Mouse (Mus musculus) lung, embryonic 15.5 days (tissue): ENCODE measurements around the gene Cenpm. TPM values are rescaled to one million over a fixed set of nuclear protein-coding genes. Genes with fewer than 3 reads are reported as not detected.

Experiments used
- ATAC-seq: fragments of 200-750 bp; cut with Nextera tagmentation; 2 replicates; pipeline ENCODE4 v1.8.0; 2017; ENCODE audit warnings: moderate number of reproducible peaks, borderline replicate concordance; ENCODE audit not compliant: low FRiP score, low TSS enrichment; ENCODE audit errors: extremely low read depth
- H3K27ac ChIP-seq: fragments of 300-500 bp; sonication (generic); 2 replicates; pipeline ENCODE4 v1.5.1; 2015; ENCODE audit warnings: moderate library complexity, mild to moderate bottlenecking, inconsistent platforms
- H3K27me3 ChIP-seq: fragments of 300-500 bp; sonication (generic); 2 replicates; pipeline ENCODE4 v1.6.1; 2015; ENCODE audit warnings: inconsistent platforms
- H3K36me3 ChIP-seq: fragments of 300-500 bp; sonication (generic); 2 replicates; pipeline ENCODE4 v1.6.1; 2015; ENCODE audit warnings: inconsistent platforms
- H3K4me1 ChIP-seq: fragments of 300-500 bp; sonication (generic); 2 replicates; pipeline ENCODE4 v1.6.1; 2015; ENCODE audit warnings: inconsistent platforms
- H3K4me2 ChIP-seq: fragments of 300-500 bp; sonication (generic); 2 replicates; pipeline ENCODE4 v1.6.1; 2015; ENCODE audit warnings: inconsistent platforms, mild to moderate bottlenecking, moderate library complexity
- H3K4me3 ChIP-seq: fragments of 300-500 bp; sonication (generic); 2 replicates; pipeline ENCODE4 v1.5.1; 2015; ENCODE audit warnings: mild to moderate bottlenecking, inconsistent platforms
- H3K9ac ChIP-seq: fragments of 300-500 bp; sonication (generic); 2 replicates; pipeline ENCODE4 v1.6.1; 2015; ENCODE audit warnings: inconsistent platforms
- H3K9me3 ChIP-seq: fragments of 300-500 bp; sonication (generic); 2 replicates; pipeline ENCODE4 v1.6.1; 2016; ENCODE audit warnings: inconsistent platforms
- WGBS: fragments of 180-500 bp; shearing (Covaris S2); methylation state at CpG from one replicate; pipeline ENCODE4 v1.1.7; 2015; 5-methylcytosine and 5-hydroxymethylcytosine counted together
- polyA plus RNA-seq: library from polyadenylated mRNA; unstranded; fragments of >200 nt; fragmentation: Nextera tagmentation; extraction: Ambion mirVana; gene quantifications from 2 replicates; pipeline ENCODE4 v1.2.1, GENCODE M21; 2015

Gene Cenpm
- polyA plus RNA-seq, 1 experiment from 2014 or later: 74.5 TPM

- H3K4me2 ChIP-seq: no peak overlapping the region
- peaks cover 51% of the 10 kb centered on the region for H3K27me3 ChIP-seq
- 65% methylated on average over 14 of the region's 14 CpGs for WGBS
- H3K9me3 ChIP-seq: no peaks in the 10 kb centered on the region
- H3K36me3 ChIP-seq: no peaks in the 10 kb centered on the region
- H3K27ac ChIP-seq: no peak overlapping the region
- H3K4me1 ChIP-seq: peaks cover 12% of the 10 kb centered on the region
- no peak overlapping the region for H3K4me3 ChIP-seq
- H3K9ac ChIP-seq: no peak overlapping the region
- no peak for ATAC-seq
Measured at GRCm38 (mm10) chr15:82221104-82221860, 23.3 kb downstream of the Cenpm start.

GRCm38 (mm10) chr15:82220003-82220675, 24.4 kb downstream of the Cenpm start:
- Histone ChIP-seq H3K9me3 (no peaks in the 10 kb centered on the region), H3K27me3 (peaks cover 57% of the 10 kb centered on the region), H3K4me1 (peaks cover 17% of the 10 kb centered on the region), H3K27ac (no peak overlapping the region), H3K9ac (no peak overlapping the region), H3K4me2 (no peak overlapping the region), H3K36me3 (no peaks in the 10 kb centered on the region), H3K4me3 (no peak overlapping the region)
- WGBS: 75% methylated on average over 11 of the region's 12 CpGs
- no peak for ATAC-seq

- H3K4me1 ChIP-seq: peaks cover 10% of the 10 kb centered on the region
- H3K36me3 ChIP-seq: no peaks in the 10 kb centered on the region
- WGBS: 71% methylated on average over 26 of the region's 26 CpGs
- no peak overlapping the region for H3K4me2 ChIP-seq
- peaks cover 54% of the 10 kb centered on the region for H3K27me3 ChIP-seq
- no peak overlapping the region for H3K4me3 ChIP-seq
- H3K9me3 ChIP-seq: no peaks in the 10 kb centered on the region
- no peak overlapping the region for H3K27ac ChIP-seq
- H3K9ac ChIP-seq: no peak overlapping the region
- ATAC-seq: no peak
Measured at GRCm38 (mm10) chr15:82218778-82219666, 25.5 kb downstream of the Cenpm start.

GRCm38 (mm10) chr15:82217980-82218379, 26.6 kb downstream of the Cenpm start:
- Histone ChIP-seq H3K27me3 (peaks cover 55% of the 10 kb centered on the region), H3K4me2 (no peak overlapping the region), H3K4me1 (0 out of 2 replicates have a peak, but pooled peaks cover 6% of the 10 kb centered on the region), H3K36me3 (no peaks in the 10 kb centered on the region), H3K27ac (no peak overlapping the region), H3K4me3 (no peak overlapping the region), H3K9ac (no peak overlapping the region), H3K9me3 (no peaks in the 10 kb centered on the region)
- WGBS: 29% methylated on average over 9 of the region's 9 CpGs
- ATAC-seq: no peak

DNA sequence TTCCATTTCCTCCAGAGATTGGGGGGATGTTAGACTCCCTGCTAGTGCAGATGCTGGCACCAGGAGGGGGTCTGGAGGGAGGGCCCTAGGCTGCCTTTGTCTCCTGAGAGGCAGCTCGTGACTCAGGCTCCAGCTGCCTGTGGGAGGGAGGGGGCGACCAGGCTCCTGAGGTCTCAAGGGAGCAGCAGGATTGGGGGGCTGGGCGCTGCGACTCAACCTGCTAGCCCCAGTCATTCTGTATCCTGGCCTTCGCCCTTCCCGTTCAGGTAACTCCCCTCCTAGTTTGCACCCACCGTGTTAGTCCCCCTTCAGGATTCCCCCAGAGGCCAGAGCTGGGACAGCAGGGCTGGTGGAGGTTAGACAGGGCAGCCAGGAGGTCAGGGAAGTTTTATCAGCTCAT, 27.5 kb downstream of the Cenpm start:
- peaks cover 14% of the 10 kb centered on the region for H3K4me1 ChIP-seq
- H3K9me3 ChIP-seq: no peaks in the 10 kb centered on the region
- no peak overlapping the region for H3K27ac ChIP-seq
- ATAC-seq: no peak
- H3K27me3 ChIP-seq: peaks cover 62% of the 10 kb centered on the region
- H3K36me3 ChIP-seq: no peaks in the 10 kb centered on the region
- H3K9ac ChIP-seq: no peak overlapping the region
- 24% methylated on average over 7 of the region's 7 CpGs for WGBS
- H3K4me3 ChIP-seq: no peak overlapping the region
- H3K4me2 ChIP-seq: no peak overlapping the region

GRCm38 (mm10) chr15:82216142-82216827, 28.3 kb downstream of the Cenpm start:
- Histone ChIP-seq H3K27me3 (peaks cover 69% of the 10 kb centered on the region), H3K4me3 (no peak overlapping the region), H3K9me3 (no peaks in the 10 kb centered on the region), H3K36me3 (no peaks in the 10 kb centered on the region), H3K9ac (no peak overlapping the region), H3K4me1 (peaks cover 21% of the 10 kb centered on the region), H3K4me2 (no peak overlapping the region), H3K27ac (no peak overlapping the region)
- no peak for ATAC-seq
- WGBS: 44% methylated on average over 20 of the region's 20 CpGs

DNA sequence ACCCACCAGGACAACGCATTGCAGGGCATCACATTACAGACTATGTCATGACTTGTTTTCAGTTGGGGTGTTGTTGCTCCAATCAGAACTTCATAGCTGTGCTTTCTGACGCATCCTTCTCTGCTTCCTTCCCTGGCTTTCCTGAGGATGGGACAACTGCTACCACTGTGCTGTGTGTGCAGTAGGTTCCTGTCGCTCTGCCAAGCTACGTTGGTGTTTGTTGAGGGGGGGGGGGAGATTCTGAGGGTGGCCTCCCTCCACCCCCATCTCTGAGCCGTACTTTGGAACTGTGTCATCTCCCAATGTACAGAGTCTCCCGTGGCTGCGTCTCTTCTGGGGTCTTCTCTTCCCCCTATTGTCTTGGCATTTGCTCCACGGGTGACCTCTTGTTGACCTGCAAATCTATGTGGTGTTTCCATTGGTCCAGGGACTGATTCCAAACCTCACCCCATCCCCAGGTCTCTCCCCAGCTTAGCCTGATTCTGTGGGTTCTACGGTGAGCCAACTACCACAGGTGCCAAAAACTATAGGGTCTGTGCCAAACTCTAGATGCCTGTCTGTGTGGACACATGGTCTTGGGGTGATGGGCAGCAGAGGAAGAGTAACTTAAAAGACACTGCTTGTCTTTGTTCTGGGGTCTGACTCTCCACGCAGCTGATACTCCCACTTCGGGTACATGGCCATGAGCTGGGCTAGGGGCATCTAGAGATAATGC, 29.1 kb downstream of the Cenpm start:
- ATAC-seq: no peak
- Histone ChIP-seq H3K9ac (no peak overlapping the region), H3K4me1 (peaks cover 21% of the 10 kb centered on the region), H3K27ac (no peak overlapping the region), H3K4me3 (no peak overlapping the region), H3K9me3 (no peaks in the 10 kb centered on the region), H3K27me3 (peaks cover 77% of the 10 kb centered on the region), H3K36me3 (no peaks in the 10 kb centered on the region), H3K4me2 (no peak overlapping the region)
- 31% methylated on average over 11 of the region's 11 CpGs for WGBS

DNA sequence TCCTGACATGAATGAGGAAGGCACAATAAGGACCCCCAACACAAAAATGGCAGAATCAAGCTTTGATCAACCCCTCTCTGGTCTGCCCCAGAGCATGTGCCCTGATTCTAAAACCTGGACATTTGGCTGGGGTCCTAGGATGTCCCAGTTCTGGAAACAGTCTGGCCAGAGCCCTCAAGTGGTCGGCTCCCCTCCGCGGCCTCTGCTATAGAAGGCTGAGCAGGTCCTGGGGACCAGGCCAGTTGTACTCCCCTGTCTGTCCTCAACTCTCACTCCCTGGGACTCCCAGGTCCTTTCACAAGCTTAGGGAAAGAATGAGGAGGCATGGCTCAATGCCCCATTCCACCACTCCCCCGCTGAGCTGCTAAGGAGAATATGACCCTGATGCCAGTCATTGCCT, 31.3 kb downstream of the Cenpm start:
- peak overlapping the region; percentile 44; the same call in 1 of the 2 replicates for H3K4me3 ChIP-seq

GRCm38 (mm10) chr15:82212752-82213063, 31.8 kb downstream of the Cenpm start, which contains the start of gene Shisa8:
Shisa8 (minus strand) TSS chr15:82212815.
- H3K9me3 ChIP-seq: no peaks in the 10 kb centered on the region
- no peaks in the 10 kb centered on the region for H3K36me3 ChIP-seq
- peak within 1 kb of the TSS; percentile 29; the same call in 1 of the 2 replicates for H3K9ac ChIP-seq
- H3K4me1 ChIP-seq: peaks cover 21% of the 10 kb centered on the region
- peak within 1 kb of the TSS; percentile 44 for H3K4me3 ChIP-seq
- H3K27me3 ChIP-seq: peaks cover 94% of the 10 kb centered on the region
- H3K4me2 ChIP-seq: peak within 1 kb of the TSS; percentile 85
- ATAC-seq: no peak
- H3K27ac ChIP-seq: no peak within 1 kb of the TSS
- 0% methylated on average over 11 of the region's 34 CpGs for WGBS

More for the DNA sequence above, 31.3 kb downstream of the Cenpm start:
- Histone ChIP-seq H3K4me1 (peaks cover 21% of the 10 kb centered on the region), H3K36me3 (no peaks in the 10 kb centered on the region), H3K9ac (no peak overlapping the region), H3K27ac (no peak overlapping the region), H3K4me2 (peak overlapping the region; percentile 85; the same call in 1 of the 2 replicates), H3K9me3 (no peaks in the 10 kb centered on the region), H3K27me3 (peaks cover 89% of the 10 kb centered on the region)
- no peak for ATAC-seq
- 9% methylated on average over 4 of the region's 4 CpGs for WGBS

GRCm38 (mm10) chr15:82211911-82212751, 32.4 kb downstream of the Cenpm start:
- peak; percentile 52; the same call in 1 of the 2 replicates for ATAC-seq
- WGBS: under 1% methylated on average over 107 of the region's 112 CpGs
- H3K27me3 ChIP-seq: peaks cover 97% of the 10 kb centered on the region

More at GRCm38 (mm10) chr15:82211911-82212751, 32.4 kb downstream of the Cenpm start:
- Histone ChIP-seq H3K27ac (no peak overlapping the region), H3K4me1 (peaks cover 23% of the 10 kb centered on the region), H3K4me2 (peak overlapping the region; percentile 85), H3K9ac (peak overlapping the region; percentile 29; the same call in 1 of the 2 replicates), H3K4me3 (peak overlapping the region; percentile 44), H3K9me3 (no peaks in the 10 kb centered on the region), H3K36me3 (no peaks in the 10 kb centered on the region)
